Mouse (Mus musculus): Measurements from ENCODE around the gene Dgka.

The Dgka gene

GRCm38 (mm10) chr10:128744680-128745601 lies at the start of gene Dgka:
Dgka (minus strand) TSS chr10:128744855.
- no peak for DNase-seq (ENCODE audit: low spot score)

- DNase-seq (ENCODE audit: low spot score): no peak
These were observed 49.7 kb upstream of the Dgka start for GRCm38 (mm10) chr10:128794391-128794790.

GRCm38 (mm10) chr10:128793258-128793657 lies 48.6 kb upstream of the Dgka start:
- no peak for DNase-seq (ENCODE audit: low spot score)

- no peak for DNase-seq (ENCODE audit: low spot score)
These were observed 47.4 kb upstream of the Dgka start for GRCm38 (mm10) chr10:128792041-128792440.

GRCm38 (mm10) chr10:128790398-128791124 lies 45.9 kb upstream of the Dgka start, which contains the start of gene Mmp19:
Mmp19 (plus strand) TSS chr10:128790910.
- DNase-seq (ENCODE audit: low spot score): no peak

- DNase-seq (ENCODE audit: low spot score): no peak
These were observed 35.5 kb upstream of the Dgka start for GRCm38 (mm10) chr10:128780200-128780599.

- DNase-seq (ENCODE audit: low spot score): peak; percentile 75
These were observed 34.5 kb upstream of the Dgka start for GRCm38 (mm10) chr10:128779011-128779795.

- DNase-seq (ENCODE audit: low spot score): no peak
These were observed 33.8 kb upstream of the Dgka start for GRCm38 (mm10) chr10:128778441-128778840.

- no peak for DNase-seq (ENCODE audit: low spot score)
These were observed 29.0 kb upstream of the Dgka start for GRCm38 (mm10) chr10:128773685-128774084.

- DNase-seq (ENCODE audit: low spot score): no peak
These were observed 28.2 kb upstream of the Dgka start for GRCm38 (mm10) chr10:128772895-128773294.

- DNase-seq (ENCODE audit: low spot score): peak; percentile 63
These were observed 3.7 kb upstream of the Dgka start for GRCm38 (mm10) chr10:128748252-128748864.

GRCm38 (mm10) chr10:128747646-128748251 lies 3.1 kb upstream of the Dgka start, which contains the start of gene Pym1:
Pym1 (plus strand) TSS chr10:128747889.
- peak; percentile 77 for DNase-seq (ENCODE audit: low spot score)

GRCm38 (mm10) chr10:128746972-128747645 lies 2.5 kb upstream of the Dgka start:
- no peak for DNase-seq (ENCODE audit: low spot score)

- DNase-seq (ENCODE audit: low spot score): no peak
These were observed 1.4 kb upstream of the Dgka start for GRCm38 (mm10) chr10:128745946-128746613.

- DNase-seq (ENCODE audit: low spot score): no peak
These were observed 444 bp downstream of the Dgka start for GRCm38 (mm10) chr10:128744211-128744610.

GRCm38 (mm10) chr10:128743791-128744191 lies 864 bp downstream of the Dgka start:
- peak; percentile 30 for DNase-seq (ENCODE audit: low spot score)

GRCm38 (mm10) chr10:128743235-128743634 lies 1.4 kb downstream of the Dgka start:
- no peak for DNase-seq (ENCODE audit: low spot score)

GRCm38 (mm10) chr10:128742616-128743015 lies 2.0 kb downstream of the Dgka start:
- DNase-seq (ENCODE audit: low spot score): no peak

- DNase-seq (ENCODE audit: low spot score): no peak
These were observed 4.4 kb downstream of the Dgka start for GRCm38 (mm10) chr10:128740296-128740695.

- no peak for DNase-seq (ENCODE audit: low spot score)
These were observed 7.2 kb downstream of the Dgka start for GRCm38 (mm10) chr10:128737435-128737834.

Measured in ovary, adult 18-20 months (tissue).